Mouse (Mus musculus): ENCODE results near the gene Slc4a10. TPM values are rescaled to one million over a fixed set of nuclear protein-coding genes. Genes with fewer than 3 reads are reported as not detected.
A peak's percentile ranks its signal among the peaks of the same experiment; 100 is the strongest.

Slc4a10 gene
- polyA plus RNA-seq, 1 experiment from 2014 or later = 6.6 TPM

DNA sequence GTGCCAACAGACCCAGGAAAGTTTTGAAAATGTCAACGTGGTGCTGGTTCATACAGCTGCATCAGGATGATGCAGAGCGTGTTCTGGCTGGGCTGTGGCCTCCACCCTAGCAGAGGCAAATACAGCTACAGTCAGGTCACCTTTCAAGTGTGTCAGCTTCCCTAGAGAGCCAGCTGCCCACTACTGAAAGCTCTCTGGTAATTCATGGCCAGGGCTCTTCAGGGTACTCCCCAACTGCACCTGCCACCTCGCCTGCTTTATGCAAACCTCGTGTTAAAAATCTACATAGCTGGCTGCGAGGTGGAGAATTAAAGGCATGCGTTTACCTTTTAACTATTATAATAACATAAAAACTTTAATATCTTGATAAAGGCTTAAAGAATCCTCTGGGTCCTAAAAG lies 298.1 kb downstream of the Slc4a10 start:
- 58% methylated on average over 6 of the region's 6 CpGs for WGBS
- no peaks in the 10 kb centered on the region for H3K27me3 ChIP-seq (replicated peaks; ENCODE audit: control insufficient read depth, insufficient read depth, low read length)
- no peak for DNase-seq (ENCODE audit: low spot score)
- peaks cover 6% of the 10 kb centered on the region for H3K4me1 ChIP-seq (ENCODE audit: control insufficient read depth, insufficient read depth, low read length)
- H3K36me3 ChIP-seq (ENCODE audit: control insufficient read depth, insufficient read depth, low read length) = no peaks in the 10 kb centered on the region
- no peak for ATAC-seq
- no peaks in the 10 kb centered on the region for H3K9me3 ChIP-seq (replicated peaks; ENCODE audit: control insufficient read depth, low read length)
- no peak overlapping the region for H3K4me3 ChIP-seq (ENCODE audit: low read depth, low read length)
- no peak overlapping the region for H3K27ac ChIP-seq (ENCODE audit: low read depth, low read length)
- H3K4me2 ChIP-seq (ENCODE audit: low read length) = no peak overlapping the region
- no peak overlapping the region for H3K9ac ChIP-seq (ENCODE audit: low read length)

DNA sequence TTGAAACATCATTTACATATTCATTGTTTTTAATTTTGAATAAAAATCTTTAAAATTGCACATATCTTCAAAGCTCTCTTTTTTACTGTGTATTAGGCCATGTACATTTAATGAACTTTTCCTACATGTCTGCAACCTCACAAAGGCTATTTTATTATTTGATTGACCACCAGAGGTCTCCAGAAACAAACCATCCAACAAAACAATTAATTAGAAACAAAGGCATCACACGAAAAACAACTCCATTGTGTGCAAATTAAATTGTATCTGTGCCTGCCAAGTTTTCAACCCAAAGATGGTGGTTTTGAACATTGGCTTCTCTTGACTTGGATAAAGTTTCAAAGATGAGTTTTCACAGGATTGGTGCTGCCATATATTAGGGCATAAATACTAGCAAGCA lies 300.5 kb downstream of the Slc4a10 start:
- WGBS = 15% methylated on average over 1 of the region's 1 CpGs
- H3K4me3 ChIP-seq (ENCODE audit: low read depth, low read length) = no peak overlapping the region
- DNase-seq (ENCODE audit: low spot score) = no peak
- no peaks in the 10 kb centered on the region for H3K27me3 ChIP-seq (replicated peaks; ENCODE audit: control insufficient read depth, insufficient read depth, low read length)
- no peak overlapping the region for H3K4me2 ChIP-seq (ENCODE audit: low read length)
- H3K9ac ChIP-seq (ENCODE audit: low read length) = no peak overlapping the region
- H3K4me1 ChIP-seq (ENCODE audit: control insufficient read depth, insufficient read depth, low read length) = peaks cover 2% of the 10 kb centered on the region; the same call in 1 of the 2 replicates
- H3K9me3 ChIP-seq (replicated peaks; ENCODE audit: control insufficient read depth, low read length) = no peaks in the 10 kb centered on the region
- H3K36me3 ChIP-seq (ENCODE audit: control insufficient read depth, insufficient read depth, low read length) = no peaks in the 10 kb centered on the region
- ATAC-seq = no peak
- H3K27ac ChIP-seq (ENCODE audit: low read depth, low read length) = no peak overlapping the region

DNA sequence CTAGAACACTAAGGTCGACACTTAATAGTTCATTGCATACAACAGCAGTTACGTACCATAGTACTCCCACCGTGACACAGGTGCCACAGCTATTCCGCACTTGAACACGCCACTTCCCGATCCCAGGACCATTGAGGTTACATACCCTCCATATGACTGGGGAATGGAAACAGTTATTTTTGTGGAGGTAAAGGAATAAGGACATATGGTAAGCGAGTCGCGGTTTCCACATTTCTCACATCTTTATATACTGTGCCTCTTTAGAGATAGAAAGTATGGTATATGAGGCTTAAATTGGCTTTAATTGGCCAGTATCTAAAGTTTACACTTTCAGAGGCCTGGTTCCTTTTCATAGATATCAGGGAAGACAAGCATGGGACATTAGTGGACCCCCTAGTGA lies 301.5 kb downstream of the Slc4a10 start:
- DNase-seq (ENCODE audit: low spot score) (no peak), ATAC-seq (no peak)
- Histone ChIP-seq H3K36me3 (ENCODE audit: control insufficient read depth, insufficient read depth, low read length) (no peaks in the 10 kb centered on the region), H3K9me3 (replicated peaks; ENCODE audit: control insufficient read depth, low read length) (no peaks in the 10 kb centered on the region), H3K4me3 (ENCODE audit: low read depth, low read length) (no peak overlapping the region), H3K27me3 (replicated peaks; ENCODE audit: control insufficient read depth, insufficient read depth, low read length) (no peaks in the 10 kb centered on the region), H3K4me2 (ENCODE audit: low read length) (no peak overlapping the region), H3K27ac (ENCODE audit: low read depth, low read length) (no peak overlapping the region), H3K9ac (ENCODE audit: low read length) (no peak overlapping the region), H3K4me1 (ENCODE audit: control insufficient read depth, insufficient read depth, low read length) (no peaks in the 10 kb centered on the region)
- 93% methylated on average over 9 of the region's 9 CpGs for WGBS

DNA sequence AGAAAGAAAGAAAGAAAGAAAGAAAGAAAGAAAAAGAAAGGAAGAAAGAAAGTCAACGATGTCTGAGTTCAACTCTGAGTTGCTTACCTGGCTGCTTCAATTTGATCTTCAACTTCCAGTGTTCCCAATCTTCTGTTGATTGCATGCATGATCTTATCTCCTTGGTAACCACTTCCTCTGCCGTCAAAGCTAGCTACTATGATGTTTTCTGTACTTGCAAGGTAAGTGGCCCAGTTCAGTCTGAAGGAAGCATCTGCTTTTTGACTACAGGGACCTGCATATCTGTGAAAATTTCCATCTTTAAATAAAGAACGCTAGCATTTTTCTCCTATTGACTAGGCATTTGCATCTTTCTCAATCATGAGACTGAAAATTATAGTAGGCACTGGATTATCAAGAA lies 305.8 kb downstream of the Slc4a10 start:
- Histone ChIP-seq H3K9ac (ENCODE audit: low read length) (no peak overlapping the region), H3K9me3 (replicated peaks; ENCODE audit: control insufficient read depth, low read length) (no peaks in the 10 kb centered on the region), H3K36me3 (ENCODE audit: control insufficient read depth, insufficient read depth, low read length) (no peaks in the 10 kb centered on the region), H3K27ac (ENCODE audit: low read depth, low read length) (no peak overlapping the region), H3K4me3 (ENCODE audit: low read depth, low read length) (no peak overlapping the region), H3K4me2 (ENCODE audit: low read length) (no peak overlapping the region), H3K4me1 (ENCODE audit: control insufficient read depth, insufficient read depth, low read length) (peaks cover 7% of the 10 kb centered on the region; the same call in 1 of the 2 replicates), H3K27me3 (replicated peaks; ENCODE audit: control insufficient read depth, insufficient read depth, low read length) (no peaks in the 10 kb centered on the region)
- 82% methylated on average over 3 of the region's 3 CpGs for WGBS
- no peak for ATAC-seq
- no peak for DNase-seq (ENCODE audit: low spot score)

DNA sequence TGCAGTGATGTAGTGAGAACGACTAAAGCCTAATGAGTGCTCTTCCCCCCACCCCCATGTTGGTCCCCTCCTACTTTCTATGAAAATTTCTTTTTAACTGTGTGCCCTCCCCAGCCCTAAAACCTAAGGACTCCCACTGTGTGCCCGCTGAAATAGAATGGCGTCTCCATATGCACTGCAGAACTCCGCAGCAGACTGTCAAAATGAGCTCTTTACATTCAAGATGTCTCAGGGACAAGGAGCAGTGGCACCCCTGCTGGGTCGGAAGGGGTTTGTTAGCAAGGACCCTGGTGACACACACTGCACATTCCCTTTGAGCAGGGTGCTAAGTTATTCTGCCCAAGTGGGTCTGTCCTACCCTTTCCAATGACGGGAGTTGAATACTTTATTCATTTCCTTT lies 309.5 kb downstream of the Slc4a10 start:
- Histone ChIP-seq H3K9me3 (replicated peaks; ENCODE audit: control insufficient read depth, low read length) (no peaks in the 10 kb centered on the region), H3K36me3 (ENCODE audit: control insufficient read depth, insufficient read depth, low read length) (no peaks in the 10 kb centered on the region), H3K4me1 (ENCODE audit: control insufficient read depth, insufficient read depth, low read length) (peaks cover 7% of the 10 kb centered on the region; the same call in 1 of the 2 replicates), H3K4me2 (ENCODE audit: low read length) (no peak overlapping the region), H3K9ac (ENCODE audit: low read length) (no peak overlapping the region), H3K4me3 (ENCODE audit: low read depth, low read length) (no peak overlapping the region), H3K27me3 (replicated peaks; ENCODE audit: control insufficient read depth, insufficient read depth, low read length) (no peaks in the 10 kb centered on the region), H3K27ac (ENCODE audit: low read depth, low read length) (no peak overlapping the region)
- WGBS = 17% methylated on average over 6 of the region's 6 CpGs
- ATAC-seq (peak; percentile 55; the same call in 1 of the 2 replicates), DNase-seq (ENCODE audit: low spot score) (peak; percentile 33)

DNA sequence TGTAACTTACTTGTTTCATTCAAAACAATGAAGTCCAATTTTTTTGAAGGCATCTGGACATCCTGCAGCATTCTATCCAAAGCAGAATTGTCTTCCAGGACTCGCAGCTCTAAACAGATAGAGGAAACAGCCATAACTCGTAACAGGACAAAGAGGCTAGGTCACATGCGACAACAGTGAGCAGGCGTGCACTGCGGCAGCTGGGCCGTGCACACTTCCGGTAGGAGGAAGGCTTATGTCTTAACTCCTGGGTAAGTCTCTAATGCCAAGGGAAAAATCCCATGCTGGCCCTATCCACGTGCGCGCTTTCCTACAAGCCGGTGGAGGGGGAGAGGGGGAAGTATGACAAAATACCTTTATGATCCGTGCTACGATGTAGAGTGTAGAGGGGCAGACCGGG lies 310.3 kb downstream of the Slc4a10 start:
- peaks cover 7% of the 10 kb centered on the region; the same call in 1 of the 2 replicates for H3K4me1 ChIP-seq (ENCODE audit: control insufficient read depth, insufficient read depth, low read length)
- H3K36me3 ChIP-seq (ENCODE audit: control insufficient read depth, insufficient read depth, low read length) = no peaks in the 10 kb centered on the region
- no peak for DNase-seq (ENCODE audit: low spot score)
- no peak overlapping the region for H3K4me3 ChIP-seq (ENCODE audit: low read depth, low read length)
- no peaks in the 10 kb centered on the region for H3K27me3 ChIP-seq (replicated peaks; ENCODE audit: control insufficient read depth, insufficient read depth, low read length)
- no peak for ATAC-seq
- H3K9me3 ChIP-seq (replicated peaks; ENCODE audit: control insufficient read depth, low read length) = no peaks in the 10 kb centered on the region
- peak overlapping the region; percentile 14; the same call in 1 of the 2 replicates for H3K27ac ChIP-seq (ENCODE audit: low read depth, low read length)
- no peak overlapping the region for H3K4me2 ChIP-seq (ENCODE audit: low read length)
- WGBS = 85% methylated on average over 14 of the region's 14 CpGs
- H3K9ac ChIP-seq (ENCODE audit: low read length) = no peak overlapping the region

DNA sequence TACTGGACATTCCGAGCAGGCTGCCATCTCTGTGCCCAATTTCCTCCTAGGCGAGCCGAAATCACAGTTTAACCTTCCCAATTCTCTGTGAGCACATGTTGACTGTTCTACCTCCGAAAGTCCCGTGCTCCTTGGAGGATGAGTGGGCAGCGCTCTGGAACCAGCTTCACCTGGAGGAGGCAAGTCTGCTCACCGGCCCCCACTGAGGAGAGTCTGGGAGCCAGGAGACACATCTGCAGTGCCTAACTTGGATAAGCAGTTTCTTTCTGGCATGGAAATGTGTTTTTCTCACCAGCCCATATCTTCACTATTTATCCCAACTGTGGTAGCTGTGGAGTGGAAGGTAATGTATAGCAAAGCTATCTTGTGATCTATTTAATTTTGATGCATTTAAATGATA lies 311.0 kb downstream of the Slc4a10 start:
- Histone ChIP-seq H3K27me3 (replicated peaks; ENCODE audit: control insufficient read depth, insufficient read depth, low read length) (no peaks in the 10 kb centered on the region), H3K36me3 (ENCODE audit: control insufficient read depth, insufficient read depth, low read length) (no peaks in the 10 kb centered on the region), H3K9me3 (replicated peaks; ENCODE audit: control insufficient read depth, low read length) (no peaks in the 10 kb centered on the region), H3K9ac (ENCODE audit: low read length) (no peak overlapping the region), H3K4me1 (ENCODE audit: control insufficient read depth, insufficient read depth, low read length) (peaks cover 7% of the 10 kb centered on the region; the same call in 1 of the 2 replicates), H3K27ac (ENCODE audit: low read depth, low read length) (no peak overlapping the region), H3K4me3 (ENCODE audit: low read depth, low read length) (no peak overlapping the region), H3K4me2 (ENCODE audit: low read length) (no peak overlapping the region)
- ATAC-seq = no peak
- DNase-seq (ENCODE audit: low spot score) = no peak
- 85% methylated on average over 7 of the region's 7 CpGs for WGBS

DNA sequence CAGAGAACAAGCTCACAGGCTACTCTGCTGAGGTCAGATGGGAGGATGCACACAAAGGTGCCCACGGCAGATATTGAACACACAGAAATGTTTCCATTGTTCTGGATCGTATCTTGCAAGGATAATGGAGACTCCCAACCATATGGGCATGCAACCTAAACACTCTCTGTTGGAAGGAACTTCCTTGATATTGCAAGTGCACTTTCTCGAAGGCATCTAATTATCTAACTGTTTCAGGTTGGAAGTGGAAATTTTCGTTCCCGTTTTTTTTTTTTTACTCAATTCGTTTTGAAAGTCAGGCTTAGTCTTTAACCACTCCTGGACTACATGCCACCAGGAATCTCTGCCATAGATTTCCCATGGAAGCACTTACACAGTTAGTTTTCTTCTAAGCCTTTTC lies 314.6 kb downstream of the Slc4a10 start:
- Histone ChIP-seq H3K9me3 (replicated peaks; ENCODE audit: control insufficient read depth, low read length) (no peaks in the 10 kb centered on the region), H3K27ac (ENCODE audit: low read depth, low read length) (no peak overlapping the region), H3K27me3 (replicated peaks; ENCODE audit: control insufficient read depth, insufficient read depth, low read length) (no peaks in the 10 kb centered on the region), H3K4me1 (ENCODE audit: control insufficient read depth, insufficient read depth, low read length) (peaks cover under 1% of the 10 kb centered on the region; the same call in 1 of the 2 replicates), H3K9ac (ENCODE audit: low read length) (no peak overlapping the region), H3K36me3 (ENCODE audit: control insufficient read depth, insufficient read depth, low read length) (no peaks in the 10 kb centered on the region), H3K4me3 (ENCODE audit: low read depth, low read length) (no peak overlapping the region), H3K4me2 (ENCODE audit: low read length) (no peak overlapping the region)
- WGBS = 78% methylated on average over 6 of the region's 6 CpGs
- no peak for DNase-seq (ENCODE audit: low spot score)
- no peak for ATAC-seq

DNA sequence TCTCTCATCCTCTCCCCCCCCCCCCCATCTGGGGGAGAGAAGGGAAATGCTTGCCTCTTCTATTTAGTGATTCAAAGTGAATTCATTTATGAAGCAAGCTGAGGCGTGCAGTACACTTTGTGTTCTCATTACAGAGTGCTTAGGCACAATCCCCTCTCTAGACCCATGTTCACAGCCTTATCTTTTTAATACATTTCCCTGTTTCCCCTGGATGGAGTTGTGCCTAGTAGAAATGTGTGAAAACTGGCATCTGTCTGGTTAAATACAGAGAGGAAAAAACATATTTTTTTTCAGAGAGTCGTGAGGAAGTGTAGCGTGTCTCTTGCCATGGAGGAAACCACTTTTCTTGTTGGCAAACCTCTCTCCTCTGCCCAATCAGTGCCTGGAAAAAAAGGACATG lies 315.3 kb downstream of the Slc4a10 start:
- Histone ChIP-seq H3K27me3 (replicated peaks; ENCODE audit: control insufficient read depth, insufficient read depth, low read length) (no peaks in the 10 kb centered on the region), H3K4me2 (ENCODE audit: low read length) (no peak overlapping the region), H3K4me3 (ENCODE audit: low read depth, low read length) (no peak overlapping the region), H3K27ac (ENCODE audit: low read depth, low read length) (peak overlapping the region; percentile 33; the same call in 1 of the 2 replicates), H3K36me3 (ENCODE audit: control insufficient read depth, insufficient read depth, low read length) (no peaks in the 10 kb centered on the region), H3K9me3 (replicated peaks; ENCODE audit: control insufficient read depth, low read length) (no peaks in the 10 kb centered on the region), H3K4me1 (ENCODE audit: control insufficient read depth, insufficient read depth, low read length) (no peaks in the 10 kb centered on the region; the same call in 1 of the 2 replicates), H3K9ac (ENCODE audit: low read length) (no peak overlapping the region)
- 55% methylated on average over 3 of the region's 3 CpGs for WGBS
- DNase-seq (ENCODE audit: low spot score) = peak; percentile 72
- ATAC-seq = peak; percentile 76; the same call in 1 of the 2 replicates
